ENCODE assay signal across 8 mouse cellular contexts in the genomic region with DNA sequence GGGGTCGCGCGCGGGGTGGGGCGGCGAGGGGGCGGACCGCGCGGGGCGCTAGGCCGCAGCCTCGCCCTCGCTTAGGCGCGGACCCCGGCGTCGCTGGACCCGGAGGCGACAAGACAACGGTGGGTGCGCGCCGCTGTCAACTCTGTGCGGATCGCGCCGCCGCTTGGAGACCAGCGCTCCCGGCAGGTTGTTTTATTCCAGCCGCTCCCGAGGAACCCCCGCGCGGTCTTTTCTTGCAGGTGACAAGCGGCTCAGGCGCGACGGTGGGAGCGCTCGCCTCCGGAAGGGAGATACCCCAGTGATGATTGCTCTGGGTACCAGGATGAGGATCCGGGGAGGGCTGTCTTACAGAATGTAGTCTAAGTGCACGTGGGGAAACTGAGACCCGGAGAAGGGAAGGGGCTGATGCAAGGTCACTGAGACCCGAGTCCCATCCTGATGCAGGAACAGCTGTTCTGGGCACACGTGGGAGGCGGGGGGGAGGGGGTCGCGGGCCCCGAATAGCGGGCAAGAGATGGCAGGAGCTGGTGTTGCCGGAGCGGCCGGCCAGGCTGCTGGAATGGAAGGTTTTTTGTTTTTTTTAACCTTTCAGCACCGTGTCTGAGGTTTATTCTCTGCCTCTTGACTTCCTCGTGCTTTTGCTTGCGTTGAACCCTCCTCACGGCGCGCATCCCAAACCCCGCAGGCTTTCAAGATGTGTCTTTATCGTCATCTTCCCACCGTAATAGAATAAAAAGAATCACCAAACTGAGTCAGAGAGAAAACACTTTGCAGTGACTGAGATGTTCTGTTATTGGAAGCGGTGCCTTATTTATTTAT. TPM values are rescaled to one million over a fixed set of nuclear protein-coding genes. Genes with fewer than 3 reads are reported as not detected.
A peak's percentile ranks its signal among the peaks of the same experiment; 100 is the strongest.
DNase-seq lines count a peak whose midpoint lies in the region; ATAC-seq and TF ChIP-seq lines count a peak whose summit lies in the region.

No protein-coding gene starts in this region.

- peak overlapping the region; percentile 95 for H3K4me2 ChIP-seq in lung, embryonic 16.5 days (ENCODE audit: low read depth, low read length)
- H3K4me2 ChIP-seq in heart, embryonic 16.5 days (ENCODE audit: low read depth, low read length): peak overlapping the region; percentile 80
- H3K4me2 ChIP-seq in liver, postnatal 0 days (ENCODE audit: low read depth, low read length): peak overlapping the region; percentile 99

- WGBS in lung, embryonic 16.5 days: under 1% methylated on average over 64 of the region's 67 CpGs
- WGBS in heart, embryonic 16.5 days: under 1% methylated on average over 67 of the region's 67 CpGs
- WGBS in liver, postnatal 0 days (ENCODE audit: insufficient replicate concordance): under 1% methylated on average over 64 of the region's 67 CpGs

- no peak for TF ChIP-seq CTCF in liver, postnatal 0 days (IDR thresholded peaks at IDR 0.05; ENCODE audit: low read depth)

- no peak for TF ChIP-seq EP300 in liver, postnatal 0 days (IDR thresholded peaks at IDR 0.05; ENCODE audit: low read depth)

- peak overlapping the region; percentile 95 for H3K4me3 ChIP-seq in lung, embryonic 16.5 days (ENCODE audit: low read length)
- H3K4me3 ChIP-seq in brown adipose tissue, adult 24 weeks (ENCODE audit: insufficient read depth, low read depth, low read length): peak overlapping the region; percentile 76
- H3K4me3 ChIP-seq in heart, embryonic 16.5 days (ENCODE audit: low read length): peak overlapping the region; percentile 88
- peak overlapping the region; percentile 97 for H3K4me3 ChIP-seq in liver, postnatal 0 days (ENCODE audit: low read depth, low read length)

- peaks cover 18% of the 10 kb centered on the region for H3K4me1 ChIP-seq in lung, embryonic 16.5 days (replicated peaks; ENCODE audit: control insufficient read depth, insufficient read depth, low read length)
- H3K4me1 ChIP-seq in brown adipose tissue, adult 24 weeks (ENCODE audit: control insufficient read depth, insufficient read depth, insufficient read length, low read length): peaks cover 11% of the 10 kb centered on the region
- peaks cover 19% of the 10 kb centered on the region for H3K4me1 ChIP-seq in heart, embryonic 16.5 days (ENCODE audit: control insufficient read depth, insufficient read depth, low read length)
- peaks cover 36% of the 10 kb centered on the region for H3K4me1 ChIP-seq in liver, postnatal 0 days (ENCODE audit: insufficient read depth)

- no peaks in the 10 kb centered on the region for H3K27me3 ChIP-seq in lung, embryonic 16.5 days (ENCODE audit: control insufficient read depth, insufficient read depth, low read depth, low read length)
- no peaks in the 10 kb centered on the region for H3K27me3 ChIP-seq in heart, embryonic 16.5 days (ENCODE audit: control insufficient read depth, insufficient read depth, low read length)
- no peaks in the 10 kb centered on the region for H3K27me3 ChIP-seq in liver, postnatal 0 days (ENCODE audit: insufficient read depth, low read length)

- peak; percentile 74 for ATAC-seq in lung, embryonic 16.5 days (ENCODE audit: low read depth)
- ATAC-seq in heart, embryonic 16.5 days (replicated peaks; ENCODE audit: extremely low read depth, insufficient read depth, low FRiP score): peak; percentile 70
- ATAC-seq in liver, postnatal 0 days: peak; percentile 67
- ATAC-seq in megakaryocyte-erythroid progenitor cell, adult 5-6 weeks (replicated peaks; ENCODE audit: low FRiP score, low TSS enrichment, poor library complexity, severe bottlenecking): no peak

- no peak for DNase-seq in lung, postnatal 25 days (ENCODE audit: low spot score)
- DNase-seq in liver, postnatal 0 days: peak; percentile 57
- DNase-seq in yolk sac, embryonic 10.5 days (ENCODE audit: low spot score): peak; percentile 53
- no peak for DNase-seq in urinary bladder, adult 18-20 months (ENCODE audit: low spot score in 2 of 2)

- no peaks in the 10 kb centered on the region for H3K9me3 ChIP-seq in lung, embryonic 16.5 days (ENCODE audit: control insufficient read depth, low read length)
- H3K9me3 ChIP-seq in heart, embryonic 16.5 days (replicated peaks; ENCODE audit: control insufficient read depth, low read length): peaks cover 3% of the 10 kb centered on the region; the same call in 1 of the 2 replicates
- H3K9me3 ChIP-seq in liver, postnatal 0 days (ENCODE audit: low read length): no peaks in the 10 kb centered on the region

- H3K9ac ChIP-seq in lung, embryonic 16.5 days (ENCODE audit: low read length): peak overlapping the region; percentile 86
- H3K9ac ChIP-seq in heart, embryonic 16.5 days (ENCODE audit: low read length): peak overlapping the region; percentile 86
- peak overlapping the region; percentile 91 for H3K9ac ChIP-seq in liver, postnatal 0 days (replicated peaks)

- peak overlapping the region; percentile 25; the same call in 1 of the 2 replicates for H3K27ac ChIP-seq in lung, embryonic 16.5 days (ENCODE audit: low read length)
- no peak overlapping the region; the same call in 1 of the 2 replicates for H3K27ac ChIP-seq in brown adipose tissue, adult 24 weeks (replicated peaks; ENCODE audit: low read depth, low read length)
- peak overlapping the region; percentile 44 for H3K27ac ChIP-seq in heart, embryonic 16.5 days (ENCODE audit: low read length)
- peak overlapping the region; percentile 91 for H3K27ac ChIP-seq in liver, postnatal 0 days (ENCODE audit: low read depth)

- no peaks in the 10 kb centered on the region for H3K36me3 ChIP-seq in lung, embryonic 16.5 days (ENCODE audit: control insufficient read depth, insufficient read depth, low read length)
- H3K36me3 ChIP-seq in heart, embryonic 16.5 days (ENCODE audit: control insufficient read depth, insufficient read depth): no peaks in the 10 kb centered on the region
- H3K36me3 ChIP-seq in liver, postnatal 0 days (replicated peaks; ENCODE audit: insufficient read depth, low read length): no peaks in the 10 kb centered on the region; the same call in 1 of the 2 replicates

RNA-seq across cellular contexts. Expression of gene Naa25, which starts 0.6 kb away (rescaled TPM):
- 35.1 and 35.9 TPM in 2 replicates for polyA plus RNA-seq in lung, embryonic 16.5 days (2015; fragmentation: Nextera tagmentation; extraction: Ambion mirVana)
- polyA plus RNA-seq in brown adipose tissue, adult 24 weeks (2012; ENCODE audit: insufficient read depth, insufficient read length, missing spikeins): 15.3 and 19.5 TPM in 2 replicates
- 35.5 and 36.3 TPM in 2 replicates for polyA plus RNA-seq in heart, embryonic 16.5 days (2015; fragmentation: Nextera tagmentation; extraction: Ambion mirVana)
- polyA plus RNA-seq in liver, postnatal 0 days (2015; fragmentation: Nextera tagmentation; extraction: Ambion mirVana): 12.5 and 12.9 TPM in 2 replicates
- 45.2 and 47.0 TPM in 2 replicates for total RNA-seq in megakaryocyte-erythroid progenitor cell, adult 5-6 weeks (2014; fragmentation: Nextera tagmentation)
- total RNA-seq in megakaryocyte-erythroid progenitor cell, adult 5-6 weeks (2017): 78.7 and 127 TPM in 2 replicates

RNA-seq across cellular contexts. Expression of gene Trafd1, which starts 12.9 kb away (rescaled TPM):
- polyA plus RNA-seq in lung, embryonic 16.5 days (2015; fragmentation: Nextera tagmentation; extraction: Ambion mirVana): 85.9 and 90.7 TPM in 2 replicates
- 27.3 and 29.2 TPM in 2 replicates for polyA plus RNA-seq in brown adipose tissue, adult 24 weeks (2012; ENCODE audit: insufficient read depth, insufficient read length, missing spikeins)
- polyA plus RNA-seq in heart, embryonic 16.5 days (2015; fragmentation: Nextera tagmentation; extraction: Ambion mirVana): 85.0 and 86.3 TPM in 2 replicates
- 28.6 and 30.6 TPM in 2 replicates for polyA plus RNA-seq in liver, postnatal 0 days (2015; fragmentation: Nextera tagmentation; extraction: Ambion mirVana)
- 41.4 and 52.5 TPM in 2 replicates for total RNA-seq in megakaryocyte-erythroid progenitor cell, adult 5-6 weeks (2014; fragmentation: Nextera tagmentation)
- total RNA-seq in megakaryocyte-erythroid progenitor cell, adult 5-6 weeks (2017): 15.5 and 39.2 TPM in 2 replicates

RNA-seq across cellular contexts. Expression of gene Tmem116, which starts 53.3 kb away (rescaled TPM):
- 3.0 and 4.5 TPM in 2 replicates for polyA plus RNA-seq in lung, embryonic 16.5 days (2015; fragmentation: Nextera tagmentation; extraction: Ambion mirVana)
- 0.88 and 3.7 TPM in 2 replicates for polyA plus RNA-seq in brown adipose tissue, adult 24 weeks (2012; ENCODE audit: insufficient read depth, insufficient read length, missing spikeins)
- polyA plus RNA-seq in heart, embryonic 16.5 days (2015; fragmentation: Nextera tagmentation; extraction: Ambion mirVana): 4.5 and 4.8 TPM in 2 replicates
- polyA plus RNA-seq in liver, postnatal 0 days (2015; fragmentation: Nextera tagmentation; extraction: Ambion mirVana): 0.86 TPM in 2 replicates
- total RNA-seq in megakaryocyte-erythroid progenitor cell, adult 5-6 weeks (2014; fragmentation: Nextera tagmentation): not detected in 2 replicates
- 2.3 TPM in 1 of 2 replicates, not detected in the other for total RNA-seq in megakaryocyte-erythroid progenitor cell, adult 5-6 weeks (2017)

RNA-seq across cellular contexts. Expression of gene Erp29, which starts 54.0 kb away (rescaled TPM):
- polyA plus RNA-seq in lung, embryonic 16.5 days (2015; fragmentation: Nextera tagmentation; extraction: Ambion mirVana): 147 and 149 TPM in 2 replicates
- 37.8 and 38.4 TPM in 2 replicates for polyA plus RNA-seq in brown adipose tissue, adult 24 weeks (2012; ENCODE audit: insufficient read depth, insufficient read length, missing spikeins)
- 128 and 131 TPM in 2 replicates for polyA plus RNA-seq in heart, embryonic 16.5 days (2015; fragmentation: Nextera tagmentation; extraction: Ambion mirVana)
- polyA plus RNA-seq in liver, postnatal 0 days (2015; fragmentation: Nextera tagmentation; extraction: Ambion mirVana): 69.4 and 69.7 TPM in 2 replicates
- 191 and 257 TPM in 2 replicates for total RNA-seq in megakaryocyte-erythroid progenitor cell, adult 5-6 weeks (2014; fragmentation: Nextera tagmentation)
- 422 and 491 TPM in 2 replicates for total RNA-seq in megakaryocyte-erythroid progenitor cell, adult 5-6 weeks (2017)

Comparison
In these comparisons a context has a peak if more than half of its experiments do, and no peak if none do; other contexts are left out.
1. DNase-seq: peak in liver, postnatal 0 days (single experiment) and yolk sac, embryonic 10.5 days (single experiment); none in lung, postnatal 25 days (single experiment) and urinary bladder, adult 18-20 months (0 of 2).
2. Peak in every context shown above with its lines, with median percentiles within 50 percentile points of each other: H3K4me2 ChIP-seq, H3K4me3 ChIP-seq and H3K9ac ChIP-seq.